Mouse (Mus musculus) left cerebral cortex, postnatal 14 days (tissue): ENCODE measurements around the gene Adgrb3. TPM values are rescaled to one million over a fixed set of nuclear protein-coding genes. Genes with fewer than 3 reads are reported as not detected.

ENCODE experiments used
- DNase-seq, 2 experiments: peaks; one replicate each; pipeline ENCODE4 v3.0.0; 2021 to 2022; ENCODE audit warnings: low spot score in 2 of 2, mixed read lengths in 1 of 2
- intact Hi-C: fragments of 180-260 bp; cut with DNase I; formaldehyde crosslinking; loops from one replicate; pipeline ENCODE4 v1.15.1; 2025
- total RNA-seq, 2 experiments: library from RNA; stranded (reverse); gene quantifications; 2 replicates each; pipeline ENCODE4 v1.2.3; 2021

Adgrb3 gene
- total RNA-seq, 2 experiments from 2014 or later, result 122 to 133 TPM

GRCm38 (mm10) chr1:25181881-25182280 lies 647.6 kb downstream of the Adgrb3 start:
- intact Hi-C loops, result no loop called here

DNA sequence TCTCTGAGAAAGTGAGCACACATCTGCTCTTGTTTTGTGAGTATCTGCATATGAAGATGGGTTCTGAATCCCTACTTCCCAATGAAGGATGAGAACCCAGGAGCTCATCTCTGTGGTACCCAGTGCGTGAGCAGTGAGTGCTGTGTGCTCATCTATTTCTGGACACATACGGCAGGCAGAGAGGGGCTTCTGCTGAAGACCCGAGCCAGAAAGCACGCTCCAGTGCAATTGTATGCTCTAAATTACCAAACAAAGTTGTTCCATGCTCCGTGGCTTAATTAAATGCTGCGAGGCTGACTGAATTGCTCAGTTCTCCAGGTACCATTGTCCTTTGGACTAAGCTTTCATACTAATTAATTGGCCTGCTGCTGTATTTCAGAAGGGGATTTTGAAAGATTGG lies 648.9 kb downstream of the Adgrb3 start:
- DNase-seq, result peak in 1 of 2 experiments; percentile 62
- intact Hi-C loops, result no loop called here

More at GRCm38 (mm10) chr1:25181881-25182280, 647.6 kb downstream of the Adgrb3 start:
- no peak for DNase-seq

DNA sequence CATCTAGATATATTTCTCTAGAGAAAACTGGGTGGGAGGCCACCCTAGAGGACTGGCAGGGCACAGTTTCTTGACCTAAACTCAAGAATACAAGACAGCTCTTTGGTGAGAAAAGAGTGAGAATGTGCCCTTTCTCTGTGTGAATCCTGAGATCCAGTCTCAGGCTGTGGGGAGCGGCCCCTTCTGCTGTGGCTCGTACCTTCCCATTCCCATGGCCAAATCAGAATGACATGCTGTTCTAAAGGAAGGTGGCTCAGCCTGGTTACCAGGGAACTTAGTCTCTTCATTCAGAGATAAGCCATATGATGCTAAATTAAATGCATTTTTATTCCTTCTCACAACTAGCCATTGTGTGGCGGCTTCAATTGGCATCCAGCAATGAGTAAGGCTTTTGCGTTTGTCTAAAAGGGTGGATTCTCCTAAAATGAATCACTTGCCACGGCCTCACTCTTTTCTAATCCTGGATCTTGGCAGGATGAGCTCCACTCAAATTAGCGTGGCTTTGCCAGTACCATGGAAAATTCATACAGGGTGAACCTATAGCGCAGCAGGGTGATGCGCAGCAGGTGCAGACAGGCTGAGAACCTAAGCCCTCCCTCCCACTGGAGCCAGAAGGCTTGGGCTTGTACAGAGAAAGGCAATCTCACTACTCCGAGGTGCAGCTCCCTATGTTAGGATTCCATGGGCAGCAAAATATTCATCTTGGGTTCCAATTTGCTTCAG lies 649.5 kb downstream of the Adgrb3 start:
- intact Hi-C loops, result no loop called here

DNA sequence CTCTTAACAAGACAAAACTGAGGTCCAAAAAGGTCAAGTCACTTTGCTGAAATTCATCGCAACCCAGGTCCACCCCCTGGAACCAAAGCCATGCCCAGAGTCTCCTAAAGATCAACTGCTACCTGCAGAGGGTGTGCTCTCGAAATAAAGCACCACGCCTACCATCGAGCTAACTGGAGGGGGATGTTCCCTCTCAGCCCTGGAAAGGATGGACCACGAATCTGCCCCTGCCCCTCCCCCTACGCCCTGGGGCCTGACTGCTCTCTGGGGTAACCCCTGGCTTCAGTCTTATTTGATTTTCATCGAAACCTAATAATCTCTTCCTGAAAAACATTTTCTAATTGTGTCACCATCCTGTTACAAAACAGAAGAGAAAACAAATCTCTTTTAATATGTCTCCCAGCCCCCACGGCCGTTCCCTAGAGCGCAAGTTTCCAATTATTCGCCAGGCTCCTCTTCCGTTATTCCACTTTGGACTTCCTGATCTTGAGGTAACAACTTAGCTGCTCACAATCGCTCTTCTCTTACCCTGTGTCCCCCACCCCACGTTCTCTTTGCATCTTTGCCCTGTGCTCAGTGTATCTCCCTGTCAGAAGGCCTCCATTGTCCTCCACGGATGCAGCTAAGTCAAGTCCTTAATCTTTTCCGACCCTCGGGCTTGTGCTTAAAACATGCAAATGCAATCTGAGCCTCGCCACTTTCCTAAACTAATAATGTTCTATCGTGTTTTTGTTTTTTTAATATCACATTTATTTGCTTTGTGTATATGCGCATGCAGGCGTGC lies 651.0 kb downstream of the Adgrb3 start:
- intact Hi-C loops, result no loop called here

More for the DNA sequence above, 649.5 kb downstream of the Adgrb3 start:
- peak; percentile 28 to 63 for DNase-seq

GRCm38 (mm10) chr1:25167120-25167519 lies 662.4 kb downstream of the Adgrb3 start:
- intact Hi-C loops, result loop anchor here (5.0 kb wide), 1 partner anchor 80 kb away; no protein-coding TSS in a partner anchor
- no peak for DNase-seq

More for the DNA sequence above, 651.0 kb downstream of the Adgrb3 start:
- no peak for DNase-seq

DNA sequence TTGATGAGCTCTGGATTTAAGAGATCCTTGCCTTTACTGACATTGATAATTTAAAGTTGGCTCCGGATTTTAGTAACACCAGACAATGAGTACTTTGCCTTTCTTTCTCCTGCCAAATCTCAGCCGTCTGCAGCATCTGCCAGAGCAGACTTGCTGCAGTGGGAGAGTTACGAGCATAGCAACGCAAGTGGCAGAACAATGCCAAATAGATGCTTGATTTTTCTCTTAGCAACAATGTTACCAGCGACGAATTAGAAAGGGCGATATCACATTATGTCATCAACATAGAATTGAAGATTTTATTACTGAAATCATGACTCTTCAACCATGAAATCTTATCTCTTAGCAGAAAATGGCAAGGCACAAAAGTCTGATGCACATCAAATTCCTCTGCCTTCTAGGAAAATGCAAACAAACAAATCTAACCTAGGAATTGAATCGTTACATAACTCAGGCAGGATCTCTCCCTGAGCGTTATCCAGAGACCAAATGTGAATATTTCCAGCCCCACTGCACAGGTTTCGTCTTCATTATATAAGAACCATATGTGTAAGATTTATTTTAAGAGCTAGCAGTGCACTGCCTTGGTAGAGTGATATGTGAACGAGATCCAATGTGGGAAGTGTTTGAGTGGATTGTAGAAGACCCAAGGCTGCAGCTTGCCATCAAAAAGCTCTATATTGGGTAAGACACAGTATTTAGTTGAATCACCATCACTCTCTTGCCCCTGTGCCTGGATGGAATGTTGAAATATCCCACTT lies 663.3 kb downstream of the Adgrb3 start:
- peak; percentile 62 to 83 for DNase-seq
- intact Hi-C loops, result loop anchor here (5.0 kb wide), 1 partner anchor 79 kb away; no protein-coding TSS in a partner anchor

DNA sequence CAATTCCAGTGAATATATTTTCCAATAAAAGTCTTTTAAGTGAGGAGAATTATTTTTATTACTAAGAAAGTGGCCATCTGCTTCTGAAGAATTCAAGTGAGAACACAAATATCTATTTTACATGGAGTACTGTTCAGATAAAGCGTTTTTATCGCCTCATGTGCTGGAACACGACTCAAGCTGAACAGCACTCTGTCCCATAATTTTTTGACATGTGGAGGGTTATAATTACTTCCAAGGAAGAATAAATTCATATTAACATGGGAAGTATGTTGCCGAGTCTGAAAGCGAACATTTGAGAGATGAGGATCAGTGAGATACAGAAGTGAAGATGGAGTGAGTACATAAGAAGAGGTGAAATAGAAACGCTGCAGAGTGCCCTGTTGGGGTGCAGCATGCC lies 665.9 kb downstream of the Adgrb3 start:
- intact Hi-C loops, result no loop called here
- DNase-seq, result peak in 1 of 2 experiments; percentile 53

GRCm38 (mm10) chr1:25146206-25146605 lies 683.3 kb downstream of the Adgrb3 start:
- peak; percentile 16 to 49 for DNase-seq
- intact Hi-C loops, result no loop called here

DNA sequence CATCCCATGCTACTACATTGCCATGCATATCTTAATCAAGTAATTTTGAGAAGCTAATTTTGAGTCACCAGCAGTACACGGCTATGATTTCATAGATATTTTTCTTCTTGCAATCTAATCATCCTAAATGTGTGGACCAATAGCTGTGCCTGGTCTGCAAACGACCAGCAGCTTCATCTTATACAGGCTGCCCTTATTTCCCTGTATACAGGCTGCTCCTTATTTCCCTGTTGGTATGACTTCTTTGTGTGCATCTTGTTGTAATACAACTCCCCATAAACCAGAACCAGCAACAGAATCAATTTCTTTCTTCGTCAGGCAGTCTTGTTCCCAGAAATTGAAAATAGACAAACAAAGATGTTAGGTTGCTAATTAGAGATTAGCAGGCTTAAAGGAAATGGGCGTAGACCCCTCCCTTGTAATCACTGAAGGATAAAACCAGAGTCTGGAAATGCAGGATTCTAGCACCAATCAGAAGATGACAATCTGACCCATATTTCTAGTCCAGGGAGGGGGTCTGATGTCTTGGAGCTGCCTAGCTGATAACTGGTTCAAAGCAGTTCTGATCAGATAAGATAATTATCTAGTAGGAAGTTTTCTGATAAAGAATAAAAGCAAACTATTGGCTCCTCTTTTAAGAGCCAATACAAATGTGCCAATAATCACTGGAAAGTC lies 697.2 kb downstream of the Adgrb3 start:
- intact Hi-C loops, result no loop called here
- no peak for DNase-seq

DNA sequence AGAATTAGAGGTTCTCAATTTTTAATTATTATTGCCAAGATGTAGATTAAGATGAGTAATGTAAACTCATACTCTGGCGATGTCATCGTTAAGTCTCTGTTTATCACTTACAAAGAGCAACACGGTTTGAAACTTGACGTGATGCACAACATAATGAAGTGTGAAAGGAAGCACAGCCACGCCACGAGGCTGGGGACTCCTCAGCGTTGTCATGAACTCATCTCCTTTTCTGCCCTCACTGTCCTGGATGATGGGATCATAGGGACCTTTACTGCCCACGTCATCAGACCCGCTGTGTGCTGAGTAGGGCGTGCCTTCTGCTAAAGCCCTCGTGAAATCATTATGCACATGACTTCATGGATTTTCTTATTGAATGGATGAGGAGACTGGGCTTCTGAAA lies 714.0 kb downstream of the Adgrb3 start:
- no peak for DNase-seq
- intact Hi-C loops, result no loop called here

DNA sequence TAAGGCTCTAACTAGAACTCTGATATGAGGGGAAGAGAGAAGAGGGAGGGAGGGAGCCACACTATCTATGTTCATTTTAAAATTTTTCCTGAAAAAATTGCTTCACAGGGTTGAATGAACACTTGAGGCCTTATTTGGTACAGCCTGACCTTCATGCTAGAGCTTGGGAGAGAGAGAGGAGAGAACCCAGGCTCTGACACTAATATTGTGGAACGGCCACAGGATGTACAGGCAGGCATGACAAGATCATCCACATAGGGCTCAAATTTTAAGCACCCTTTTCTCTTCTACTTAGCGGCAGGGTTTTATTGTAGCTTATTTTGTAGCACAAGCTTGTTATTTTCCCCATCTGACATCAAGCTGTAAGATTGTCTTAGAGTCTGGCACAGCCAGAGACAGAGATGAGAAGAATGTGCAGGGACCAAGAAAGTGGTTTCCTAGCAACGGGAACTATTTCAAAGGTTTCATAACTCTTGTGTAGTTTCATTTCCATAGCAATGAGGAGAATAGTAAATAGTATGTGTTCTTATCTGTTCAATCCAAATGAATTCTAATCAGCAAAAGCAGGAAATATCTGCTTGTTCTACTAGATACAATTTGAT lies 721.9 kb downstream of the Adgrb3 start:
- DNase-seq, result peak in 1 of 2 experiments; percentile 82
- intact Hi-C loops, result loop anchor here (10.0 kb wide), 1 partner anchor 117 kb away; no protein-coding TSS in a partner anchor

DNA sequence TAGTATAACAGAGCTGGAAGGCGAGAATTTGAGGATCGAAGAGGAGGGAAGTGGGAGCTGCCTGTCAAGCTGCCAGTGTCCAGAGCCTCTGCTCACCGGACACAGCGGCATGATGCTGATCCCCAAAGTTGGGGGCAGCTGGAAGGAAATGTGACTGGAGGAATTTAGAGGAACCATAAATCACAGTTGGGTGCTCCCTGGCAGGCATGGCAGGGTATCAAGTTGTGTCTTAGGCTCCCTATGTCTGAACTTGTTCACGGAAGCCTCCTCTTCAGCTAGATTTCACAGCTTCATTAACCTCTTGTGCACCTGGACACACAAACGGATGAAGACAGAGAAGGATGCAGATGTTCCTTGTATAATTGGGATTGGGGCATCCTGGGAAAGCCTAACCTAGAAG lies 722.8 kb downstream of the Adgrb3 start:
- intact Hi-C loops, result loop anchor here (10.0 kb wide), 1 partner anchor 118 kb away; no protein-coding TSS in a partner anchor

GRCm38 (mm10) chr1:25105367-25105766 lies 724.1 kb downstream of the Adgrb3 start:
- DNase-seq, result peak; percentile 86 to 94
- intact Hi-C loops, result loop anchor here (10.0 kb wide), 1 partner anchor 119 kb away; no protein-coding TSS in a partner anchor

More for the DNA sequence above, 722.8 kb downstream of the Adgrb3 start:
- no peak for DNase-seq

DNA sequence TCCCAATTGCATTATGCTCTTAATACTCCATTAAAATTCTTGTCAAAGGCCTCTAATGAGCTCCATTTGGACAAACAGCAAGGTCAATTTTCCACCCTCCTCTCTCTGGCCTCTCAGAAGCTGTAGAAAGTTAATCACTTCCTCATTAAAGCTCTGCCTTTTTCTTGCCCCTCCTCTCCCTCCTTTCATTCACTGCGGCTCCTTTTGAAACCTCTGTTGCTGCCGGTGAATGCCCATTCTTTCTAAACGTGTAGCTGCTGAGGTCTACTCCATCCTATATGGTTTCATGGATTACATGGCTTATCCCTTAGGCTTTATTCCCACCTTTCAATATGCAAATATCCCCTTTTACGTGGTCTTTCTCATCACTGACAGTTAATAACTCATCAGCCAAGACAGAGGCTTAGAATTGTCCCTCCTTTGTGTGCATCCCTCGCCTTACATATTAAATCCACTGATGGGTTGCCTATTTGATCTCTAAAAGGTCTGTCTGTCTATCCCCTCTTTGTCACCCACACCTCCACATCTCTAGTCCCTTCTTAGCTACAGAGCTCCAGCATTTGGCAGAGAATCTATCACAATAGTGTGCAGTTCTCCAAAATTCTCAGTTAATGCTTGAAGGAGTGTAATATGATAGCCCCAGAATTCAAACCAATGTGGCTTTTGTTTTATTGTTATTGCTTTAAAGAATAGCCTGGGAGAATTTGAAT lies 741.3 kb downstream of the Adgrb3 start:
- intact Hi-C loops, result loop anchor here (5.0 kb wide), 1 partner anchor 79 kb away; no protein-coding TSS in a partner anchor
- DNase-seq, result no peak

DNA sequence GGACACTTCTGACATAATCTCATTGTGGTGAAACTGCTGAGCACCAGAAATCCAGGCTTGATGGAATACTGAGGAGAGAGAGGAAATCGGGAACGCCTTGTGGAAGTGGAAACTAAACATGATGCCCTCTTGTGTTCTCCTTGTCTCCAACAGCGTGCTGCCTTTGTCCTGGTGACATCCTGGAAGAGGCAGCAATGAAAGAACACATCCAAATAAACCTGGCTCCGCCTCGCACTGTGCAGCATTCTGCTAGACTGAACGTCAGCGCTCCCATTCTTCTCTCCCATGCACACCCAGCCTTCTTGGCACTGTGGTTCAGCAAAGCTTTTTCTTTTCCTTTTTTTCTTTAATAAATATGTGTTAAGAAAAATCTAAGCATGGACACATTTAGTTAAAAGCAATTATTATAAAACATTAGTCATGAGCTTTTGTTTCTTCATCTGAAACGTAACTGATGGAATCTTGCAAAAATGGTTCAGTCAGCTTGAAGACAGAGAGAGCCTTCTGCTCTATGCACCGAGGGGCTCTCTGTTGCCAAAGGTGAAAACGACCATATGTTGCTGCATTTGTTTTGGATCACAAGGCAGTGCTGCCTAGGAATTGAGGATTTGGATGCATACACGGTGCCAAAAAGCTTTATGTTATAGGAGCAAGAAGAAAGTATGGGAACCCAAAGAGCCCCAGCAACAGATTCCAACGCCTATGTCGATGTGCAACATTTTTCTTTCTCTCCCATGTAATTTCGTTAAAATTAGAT lies 743.7 kb downstream of the Adgrb3 start:
- DNase-seq, result peak; percentile 42 to 49
- intact Hi-C loops, result loop anchor here (5.0 kb wide), 1 partner anchor 82 kb away; no protein-coding TSS in a partner anchor

DNA sequence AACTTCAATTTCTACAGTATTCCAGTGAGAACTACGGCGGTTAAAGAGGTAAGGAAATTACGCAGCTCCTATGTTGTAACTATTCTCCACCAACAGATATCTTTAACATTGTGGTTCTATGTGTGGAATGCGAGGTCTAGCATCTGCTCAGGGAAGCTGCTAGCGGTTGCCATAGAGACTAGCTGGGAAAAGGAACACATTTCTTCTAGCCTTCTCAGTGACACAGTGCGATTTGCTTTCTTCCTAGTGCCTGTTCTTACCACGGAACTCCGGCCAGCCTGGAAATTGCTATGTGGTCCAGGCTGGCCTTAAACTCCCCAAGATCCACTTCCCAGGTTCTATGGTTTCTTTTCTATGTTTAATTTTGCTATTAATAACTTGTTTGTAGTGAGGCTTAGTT lies 747.1 kb downstream of the Adgrb3 start:
- peak; percentile 67 to 82 for DNase-seq
- intact Hi-C loops, result no loop called here

DNA sequence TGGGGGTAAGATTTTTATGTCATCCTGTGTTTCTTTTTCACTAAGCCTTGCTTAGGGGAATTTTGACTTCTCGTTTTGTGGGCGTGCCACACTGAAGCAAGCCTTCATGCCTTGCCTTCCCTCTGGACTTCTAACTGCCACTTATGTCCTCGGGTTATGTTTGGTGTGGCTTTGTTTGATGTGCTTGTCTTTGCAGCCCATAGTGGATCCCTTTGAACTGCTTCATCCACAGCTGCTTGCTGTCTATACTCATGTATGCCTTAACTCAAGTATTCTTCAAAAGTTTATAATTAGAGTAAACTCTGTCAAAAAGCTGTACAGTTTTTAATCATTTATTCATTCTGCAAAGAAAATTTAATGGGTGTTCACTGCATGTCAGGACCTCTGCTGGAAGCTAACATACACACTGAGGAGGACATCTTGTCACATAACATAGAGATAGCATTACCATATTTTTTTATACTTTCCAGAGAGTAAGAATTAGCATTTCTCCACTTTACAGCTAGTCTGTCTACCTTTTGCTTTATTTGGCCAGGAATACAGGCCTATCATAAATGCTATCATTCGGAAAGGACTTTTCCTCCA lies 748.1 kb downstream of the Adgrb3 start:
- intact Hi-C loops, result no loop called here
- DNase-seq, result no peak
